Mouse (Mus musculus): ENCODE measurements around the gene Syne3.

DNA sequence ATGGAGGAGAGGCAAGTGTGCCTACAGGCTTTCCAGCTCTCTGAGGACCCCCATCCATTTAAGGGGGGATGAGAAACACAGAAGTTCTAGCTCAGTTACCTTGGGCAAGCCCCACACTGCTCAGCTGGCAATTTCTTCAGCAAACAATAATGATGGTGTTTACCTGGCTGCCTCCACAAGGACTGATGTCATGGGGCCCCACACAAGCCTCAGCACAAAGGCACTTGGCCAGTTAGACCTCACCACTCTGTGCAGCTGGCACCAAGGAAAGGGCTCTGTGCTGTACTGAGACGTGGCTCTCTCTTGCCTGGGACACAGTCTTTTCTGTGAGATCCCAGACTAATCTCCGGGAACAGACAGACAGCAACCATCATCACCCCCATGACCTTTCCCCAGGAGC is 127.5 kb downstream of the Syne3 start:
- TF ChIP-seq CTCF (IDR thresholded peaks at IDR 0.05; ENCODE audit: low read depth) (no peak), EP300 (IDR thresholded peaks at IDR 0.05; ENCODE audit: low read depth) (no peak)

Data from heart, postnatal 0 days (tissue).